Mouse (Mus musculus) liver, adult 2 months (tissue): ENCODE measurements at regions not wholly inside any gene's neighbourhood (a gene's known extent, or its start where the extent isn't known, plus 50 kb on each side); places are given as distances from the start of the nearest gene placed in this dataset.

Experiments used
- DNase-seq: peaks from one replicate; pipeline ENCODE4 v3.0.0-alpha.2; 2011; ENCODE audit warnings: low read depth, low spot score; ENCODE audit errors: extremely low read depth
- H3K27ac ChIP-seq: fragments of 200-500 bp; replicated peaks from 2 replicates; pipeline ENCODE4 v1.5.1; 2012; ENCODE audit warnings: low read depth, mild to moderate bottlenecking, control low read depth, inconsistent platforms, low read length; ENCODE audit not compliant: insufficient read depth
- H3K27me3 ChIP-seq: fragments of 200-500 bp; 2 replicates; pipeline ENCODE4 v1.6.1; 2012; ENCODE audit warnings: mild to moderate bottlenecking, moderate library complexity, low read length, inconsistent platforms; ENCODE audit not compliant: control insufficient read depth, insufficient read depth
- H3K36me3 ChIP-seq: fragments of 200-500 bp; 2 replicates; pipeline ENCODE4 v1.6.1; 2012; ENCODE audit warnings: low read length, inconsistent platforms; ENCODE audit not compliant: control insufficient read depth, insufficient read depth
- H3K4me1 ChIP-seq: fragments of 200-500 bp; 2 replicates; pipeline ENCODE4 v1.6.1; 2011; ENCODE audit warnings: low read length; ENCODE audit not compliant: control insufficient read depth, insufficient read depth
- H3K4me3 ChIP-seq: fragments of 200-500 bp; 2 replicates; pipeline ENCODE4 v1.5.1; 2011; ENCODE audit warnings: low read depth, mild to moderate bottlenecking, control low read depth, low read length, moderate library complexity; ENCODE audit not compliant: insufficient read depth
- H3K79me2 ChIP-seq: fragments of 200-500 bp; 2 replicates; pipeline ENCODE4 v1.6.1; 2012; ENCODE audit warnings: inconsistent platforms, mild to moderate bottlenecking, low read length, moderate library complexity; ENCODE audit not compliant: control insufficient read depth, insufficient read depth
- H3K9ac ChIP-seq: fragments of 200-500 bp; 2 replicates; pipeline ENCODE4 v1.6.1; 2012; ENCODE audit warnings: low read depth, mild to moderate bottlenecking, control low read depth, inconsistent platforms, low read length
- CTCF ChIP-seq: fragments of 200-500 bp; IDR thresholded peaks from 2 replicates; pipeline ENCODE4 v1.5.1; 2011; ENCODE audit warnings: low read depth, low read length, control low read depth
- POLR2A ChIP-seq: fragments of 200-500 bp; IDR thresholded peaks from 2 replicates; pipeline ENCODE4 v1.6.1; 2011; ENCODE audit warnings: low read length, control low read depth; ENCODE audit not compliant: insufficient read depth; ENCODE audit errors: extremely low read depth
- WGBS: fragments of 180-500 bp; shearing (Covaris S2); methylation state at CpG from one replicate; pipeline ENCODE4 v1.1.7; 2018; 5-methylcytosine and 5-hydroxymethylcytosine counted together

GRCm38 (mm10) chr16:31598409-31598988, 64.7 kb upstream of the Dlg1 start:
- H3K4me1 ChIP-seq: peaks cover 2% of the 10 kb centered on the region; the same call in 1 of the 2 replicates
- 88% methylated on average over 9 of the region's 9 CpGs for WGBS
- H3K27me3 ChIP-seq: no peaks in the 10 kb centered on the region
- no peak overlapping the region for H3K4me3 ChIP-seq
- H3K27ac ChIP-seq: no peak overlapping the region
- H3K79me2 ChIP-seq: no peaks in the 10 kb centered on the region
- no peak for DNase-seq
- TF ChIP-seq POLR2A (no peak), CTCF (no peak)
- H3K9ac ChIP-seq: no peak overlapping the region
- no peaks in the 10 kb centered on the region for H3K36me3 ChIP-seq

DNA sequence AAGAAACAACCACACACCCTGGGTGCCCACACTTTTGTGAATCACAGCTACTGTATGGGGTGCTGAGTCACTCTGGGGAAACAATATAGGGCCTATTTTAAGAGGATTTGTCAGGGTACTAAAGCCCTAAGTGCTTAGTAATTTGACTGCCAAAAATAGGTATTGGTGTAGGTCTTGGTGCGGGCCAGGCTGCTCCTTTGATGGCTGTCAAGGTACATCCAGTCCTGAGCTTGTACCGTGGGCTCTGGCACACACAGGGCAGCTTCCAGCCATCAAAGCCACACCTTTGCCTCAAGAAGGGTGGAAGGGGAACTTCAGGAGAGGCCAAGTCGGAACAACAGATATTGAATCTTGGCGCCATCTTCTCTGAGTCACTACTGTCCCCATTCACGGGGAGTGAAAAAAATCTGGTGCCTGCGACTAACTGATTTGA, 64.2 kb upstream of the Dlg1 start:
- H3K36me3 ChIP-seq: no peaks in the 10 kb centered on the region
- H3K4me3 ChIP-seq: no peak overlapping the region
- peaks cover 2% of the 10 kb centered on the region; the same call in 1 of the 2 replicates for H3K4me1 ChIP-seq
- TF ChIP-seq POLR2A (no peak), CTCF (no peak)
- H3K9ac ChIP-seq: no peak overlapping the region
- no peak overlapping the region for H3K27ac ChIP-seq
- no peak for DNase-seq
- H3K27me3 ChIP-seq: no peaks in the 10 kb centered on the region
- no peaks in the 10 kb centered on the region for H3K79me2 ChIP-seq
- 95% methylated on average over 6 of the region's 6 CpGs for WGBS

DNA sequence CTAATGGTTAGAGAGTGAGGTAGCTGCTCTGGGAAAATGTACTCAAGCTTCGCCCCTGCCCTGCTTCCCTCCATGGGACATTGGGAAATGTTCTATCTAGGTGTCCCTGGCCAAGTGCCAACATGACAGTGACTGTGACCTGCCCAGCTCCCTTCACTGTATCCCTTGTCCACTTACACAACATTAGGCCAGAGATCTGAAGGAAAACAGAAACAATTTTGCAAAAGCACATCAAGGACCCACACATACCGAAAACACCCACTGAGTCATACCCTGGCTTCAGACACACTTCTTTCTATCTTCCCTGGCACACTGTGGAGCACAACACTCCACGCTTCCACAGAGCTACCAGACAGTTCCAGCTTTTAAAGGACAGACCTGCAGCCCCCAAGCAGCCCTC, 62.0 kb upstream of the Dlg1 start:
- peak; percentile 74 for DNase-seq

DNA sequence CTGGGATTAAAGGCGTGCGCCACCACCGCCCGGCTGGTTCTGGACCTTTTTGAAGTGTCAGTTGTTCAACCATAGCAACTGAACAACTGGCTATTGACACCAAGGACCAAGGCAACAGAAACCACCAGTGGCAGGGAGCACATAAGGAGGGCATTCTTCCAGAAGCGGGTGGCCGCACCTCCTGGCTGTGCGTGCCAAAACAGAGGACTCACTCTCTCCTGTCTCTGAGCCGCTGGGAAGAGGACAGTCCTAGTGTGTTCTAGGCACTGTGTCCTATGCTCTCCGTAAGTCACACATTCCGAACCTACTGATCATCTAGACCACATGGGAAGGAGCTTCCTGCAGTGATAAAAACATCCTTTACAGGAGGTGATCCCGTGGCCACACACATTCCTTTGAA, 60.1 kb upstream of the Dlg1 start:
- TF ChIP-seq POLR2A (no peak), CTCF (no peak)
- Histone ChIP-seq H3K79me2 (no peaks in the 10 kb centered on the region), H3K27ac (no peak overlapping the region), H3K9ac (no peak overlapping the region), H3K36me3 (no peaks in the 10 kb centered on the region), H3K27me3 (no peaks in the 10 kb centered on the region), H3K4me1 (peaks cover 2% of the 10 kb centered on the region; the same call in 1 of the 2 replicates), H3K4me3 (no peak overlapping the region)
- no peak for DNase-seq
- 82% methylated on average over 11 of the region's 11 CpGs for WGBS

More for the DNA sequence above, 62.0 kb upstream of the Dlg1 start:
- 50% methylated on average over 3 of the region's 3 CpGs for WGBS
- H3K36me3 ChIP-seq: no peaks in the 10 kb centered on the region
- no peak overlapping the region for H3K27ac ChIP-seq
- peaks cover 2% of the 10 kb centered on the region; the same call in 1 of the 2 replicates for H3K4me1 ChIP-seq
- H3K79me2 ChIP-seq: no peaks in the 10 kb centered on the region
- H3K9ac ChIP-seq: no peak overlapping the region
- no peaks in the 10 kb centered on the region for H3K27me3 ChIP-seq
- H3K4me3 ChIP-seq: no peak overlapping the region
- no peak for TF ChIP-seq CTCF
- TF ChIP-seq POLR2A: no peak

- Histone ChIP-seq H3K79me2 (no peaks in the 10 kb centered on the region), H3K4me3 (no peak overlapping the region), H3K36me3 (no peaks in the 10 kb centered on the region), H3K27me3 (no peaks in the 10 kb centered on the region), H3K27ac (no peak overlapping the region), H3K4me1 (no peaks in the 10 kb centered on the region), H3K9ac (no peak overlapping the region)
- TF ChIP-seq POLR2A (no peak), CTCF (no peak)
- WGBS: 82% methylated on average over 11 of the region's 11 CpGs
- DNase-seq: no peak
Measured at GRCm38 (mm10) chr16:31606389-31607177, 56.7 kb upstream of the Dlg1 start.

DNA sequence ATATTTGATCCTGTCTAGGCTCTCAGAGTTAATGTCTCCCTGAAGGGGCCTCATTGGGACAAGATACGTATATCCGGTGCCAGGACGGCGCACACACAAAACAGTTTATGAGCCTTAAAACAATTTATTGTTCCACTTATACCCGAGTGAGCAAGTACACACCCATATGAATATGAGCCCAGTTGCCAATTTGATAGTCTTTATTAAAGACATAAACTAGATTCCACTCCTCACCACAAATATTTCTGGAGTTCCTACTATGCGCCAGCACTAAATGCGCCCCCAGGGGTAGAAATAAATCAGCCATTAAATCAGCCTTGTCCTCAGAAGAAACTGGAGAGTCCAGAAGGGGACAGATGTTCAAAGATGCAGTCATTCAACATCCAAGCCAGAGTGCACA, 54.3 kb upstream of the Dlg1 start:
- WGBS: 90% methylated on average over 7 of the region's 7 CpGs

More for the DNA sequence above, 54.3 kb upstream of the Dlg1 start:
- H3K4me1 ChIP-seq: no peaks in the 10 kb centered on the region
- TF ChIP-seq POLR2A (no peak), CTCF (no peak)
- H3K4me3 ChIP-seq: no peak overlapping the region
- H3K9ac ChIP-seq: no peak overlapping the region
- H3K27me3 ChIP-seq: no peaks in the 10 kb centered on the region
- H3K36me3 ChIP-seq: no peaks in the 10 kb centered on the region
- H3K79me2 ChIP-seq: no peaks in the 10 kb centered on the region
- DNase-seq: no peak
- no peak overlapping the region for H3K27ac ChIP-seq
